Mouse (Mus musculus) limb, embryonic 12.5 days (tissue): ENCODE results near the gene Cpne8. TPM values are rescaled to one million over a fixed set of nuclear protein-coding genes. Genes with fewer than 3 reads are reported as not detected.
"Not testable (repeated sequence)": the region's sequence is repeated elsewhere in the genome, so short reads cannot be mapped to it uniquely, and the experiment has no call there.

Experiments
- ATAC-seq: fragments of 200-750 bp; cut with Nextera tagmentation; 2 replicates; pipeline ENCODE4 v1.8.0; 2017; ENCODE audit warnings: low read depth, moderate TSS enrichment; ENCODE audit not compliant: insufficient number of reproducible peaks, insufficient read depth, low FRiP score, low TSS enrichment
- H3K27ac ChIP-seq: fragments of 300-500 bp; sonication (generic); 2 replicates; pipeline ENCODE4 v1.5.1; 2016; ENCODE audit warnings: mild to moderate bottlenecking, moderate library complexity
- H3K27me3 ChIP-seq: fragments of 300-500 bp; sonication (generic); 2 replicates; pipeline ENCODE4 v1.6.1; 2016; ENCODE audit warnings: mild to moderate bottlenecking, moderate library complexity
- H3K36me3 ChIP-seq: fragments of 300-500 bp; sonication (generic); 2 replicates; pipeline ENCODE4 v1.6.1; 2016; ENCODE audit warnings: mild to moderate bottlenecking, moderate library complexity
- H3K4me1 ChIP-seq: fragments of 300-500 bp; sonication (generic); replicated peaks from 2 replicates; pipeline ENCODE4 v1.6.1; 2016
- H3K4me2 ChIP-seq: fragments of 300-500 bp; sonication (generic); 2 replicates; pipeline ENCODE4 v1.6.1; 2016; ENCODE audit warnings: mild to moderate bottlenecking, moderate library complexity
- H3K4me3 ChIP-seq: fragments of 300-500 bp; sonication (generic); replicated peaks from 2 replicates; pipeline ENCODE4 v1.5.1; 2016; ENCODE audit warnings: mild to moderate bottlenecking
- H3K9ac ChIP-seq: fragments of 300-500 bp; sonication (generic); replicated peaks from 2 replicates; pipeline ENCODE4 v1.6.1; 2016; ENCODE audit warnings: mild to moderate bottlenecking, moderate library complexity
- H3K9me3 ChIP-seq: fragments of 300-500 bp; sonication (generic); 2 replicates; pipeline ENCODE4 v1.6.1; 2016; ENCODE audit warnings: mild to moderate bottlenecking, moderate library complexity
- WGBS: fragments of 180-500 bp; shearing (Covaris S2); methylation state at CpG from one replicate; pipeline ENCODE4 v1.1.7; 2016; 5-methylcytosine and 5-hydroxymethylcytosine counted together
- polyA plus RNA-seq: library from polyadenylated mRNA; unstranded; fragments of >200 nt; fragmentation: Nextera tagmentation; extraction: Ambion mirVana; gene quantifications from 2 replicates; pipeline ENCODE4 v1.2.1, GENCODE M21; 2016

The Cpne8 gene
- polyA plus RNA-seq, 1 experiment from 2014 or later: 5.2 TPM

- ATAC-seq: no peak
- H3K9ac ChIP-seq: no peak overlapping the region
- WGBS: 81% methylated on average over 4 of the region's 4 CpGs
Measured at GRCm38 (mm10) chr15:90663631-90664030, 15.6 kb downstream of the Cpne8 start.

GRCm38 (mm10) chr15:90660723-90661122 lies 18.5 kb downstream of the Cpne8 start:
- Histone ChIP-seq H3K9me3 (no peaks in the 10 kb centered on the region), H3K4me3 (no peak overlapping the region), H3K4me1 (no peaks in the 10 kb centered on the region), H3K27me3 (no peaks in the 10 kb centered on the region), H3K27ac (no peak overlapping the region), H3K36me3 (no peaks in the 10 kb centered on the region), H3K4me2 (no peak overlapping the region), H3K9ac (no peak overlapping the region)
- WGBS: 92% methylated on average over 3 of the region's 3 CpGs
- no peak for ATAC-seq

More at GRCm38 (mm10) chr15:90663631-90664030, 15.6 kb downstream of the Cpne8 start:
- H3K27me3 ChIP-seq: no peaks in the 10 kb centered on the region
- no peak overlapping the region for H3K4me2 ChIP-seq
- no peaks in the 10 kb centered on the region for H3K4me1 ChIP-seq
- no peak overlapping the region for H3K4me3 ChIP-seq
- no peaks in the 10 kb centered on the region for H3K36me3 ChIP-seq
- no peaks in the 10 kb centered on the region for H3K9me3 ChIP-seq
- H3K27ac ChIP-seq: no peak overlapping the region

GRCm38 (mm10) chr15:90658053-90658452 lies 21.2 kb downstream of the Cpne8 start:
- Histone ChIP-seq H3K27me3 (no peaks in the 10 kb centered on the region), H3K4me3 (no peak overlapping the region), H3K9ac (no peak overlapping the region), H3K9me3 (no peaks in the 10 kb centered on the region), H3K27ac (no peak overlapping the region), H3K4me2 (no peak overlapping the region), H3K36me3 (no peaks in the 10 kb centered on the region), H3K4me1 (no peaks in the 10 kb centered on the region)
- 63% methylated on average over 2 of the region's 2 CpGs for WGBS
- no peak for ATAC-seq

- Histone ChIP-seq H3K4me2 (no peak overlapping the region), H3K27ac (no peak overlapping the region), H3K9ac (no peak overlapping the region), H3K4me3 (no peak overlapping the region), H3K9me3 (no peaks in the 10 kb centered on the region), H3K27me3 (no peaks in the 10 kb centered on the region), H3K4me1 (no peaks in the 10 kb centered on the region), H3K36me3 (no peaks in the 10 kb centered on the region)
- no peak for ATAC-seq
- 87% methylated on average over 8 of the region's 8 CpGs for WGBS
Measured at GRCm38 (mm10) chr15:90656521-90656920, 22.7 kb downstream of the Cpne8 start.

GRCm38 (mm10) chr15:90647011-90647577 lies 32.1 kb downstream of the Cpne8 start:
- no peak overlapping the region for H3K4me2 ChIP-seq
- no peak for ATAC-seq
- H3K9ac ChIP-seq: no peak overlapping the region
- no peaks in the 10 kb centered on the region for H3K36me3 ChIP-seq
- H3K27me3 ChIP-seq: no peaks in the 10 kb centered on the region
- peak overlapping the region; percentile 41; the same call in 1 of the 2 replicates for H3K27ac ChIP-seq
- WGBS: 79% methylated on average over 5 of the region's 5 CpGs
- no peak overlapping the region for H3K4me3 ChIP-seq
- peaks cover 10% of the 10 kb centered on the region; the same call in 1 of the 2 replicates for H3K4me1 ChIP-seq
- no peaks in the 10 kb centered on the region for H3K9me3 ChIP-seq

- Histone ChIP-seq H3K4me3 (no peak overlapping the region), H3K4me2 (no peak overlapping the region), H3K27ac (no peak overlapping the region), H3K36me3 (no peaks in the 10 kb centered on the region), H3K27me3 (no peaks in the 10 kb centered on the region), H3K4me1 (peaks cover 10% of the 10 kb centered on the region; the same call in 1 of the 2 replicates), H3K9ac (no peak overlapping the region), H3K9me3 (no peaks in the 10 kb centered on the region)
- WGBS: 78% methylated on average over 4 of the region's 4 CpGs
- ATAC-seq: no peak
Measured at GRCm38 (mm10) chr15:90646326-90646725, 32.9 kb downstream of the Cpne8 start.

GRCm38 (mm10) chr15:90645828-90646227 lies 33.4 kb downstream of the Cpne8 start:
- 84% methylated on average over 10 of the region's 10 CpGs for WGBS
- no peak for ATAC-seq
- no peak overlapping the region for H3K27ac ChIP-seq
- peaks cover 10% of the 10 kb centered on the region; the same call in 1 of the 2 replicates for H3K4me1 ChIP-seq
- no peaks in the 10 kb centered on the region for H3K36me3 ChIP-seq
- H3K9me3 ChIP-seq: no peaks in the 10 kb centered on the region
- H3K27me3 ChIP-seq: no peaks in the 10 kb centered on the region
- H3K4me2 ChIP-seq: no peak overlapping the region
- no peak overlapping the region for H3K4me3 ChIP-seq
- H3K9ac ChIP-seq: no peak overlapping the region

GRCm38 (mm10) chr15:90624201-90624600 lies 55.0 kb downstream of the Cpne8 start:
- WGBS: 72% methylated on average over 5 of the region's 5 CpGs

GRCm38 (mm10) chr15:90622005-90622404 lies 57.2 kb downstream of the Cpne8 start:
- H3K4me3 ChIP-seq: no peak overlapping the region
- 57% methylated on average over 3 of the region's 3 CpGs for WGBS
- H3K36me3 ChIP-seq: no peaks in the 10 kb centered on the region
- H3K27ac ChIP-seq: no peak overlapping the region
- no peaks in the 10 kb centered on the region for H3K27me3 ChIP-seq
- H3K9ac ChIP-seq: no peak overlapping the region
- no peaks in the 10 kb centered on the region for H3K9me3 ChIP-seq
- no peak for ATAC-seq
- no peak overlapping the region for H3K4me2 ChIP-seq
- H3K4me1 ChIP-seq: no peaks in the 10 kb centered on the region

More at GRCm38 (mm10) chr15:90624201-90624600, 55.0 kb downstream of the Cpne8 start:
- Histone ChIP-seq H3K27me3 (no peaks in the 10 kb centered on the region), H3K36me3 (no peaks in the 10 kb centered on the region), H3K4me3 (no peak overlapping the region), H3K9ac (no peak overlapping the region), H3K4me2 (no peak overlapping the region), H3K4me1 (no peaks in the 10 kb centered on the region), H3K9me3 (no peaks in the 10 kb centered on the region), H3K27ac (no peak overlapping the region)
- no peak for ATAC-seq

- Histone ChIP-seq H3K9ac (no peak overlapping the region), H3K4me1 (no peaks in the 10 kb centered on the region), H3K27ac (no peak overlapping the region), H3K4me2 (no peak overlapping the region), H3K9me3 (no peaks in the 10 kb centered on the region), H3K4me3 (no peak overlapping the region), H3K36me3 (no peaks in the 10 kb centered on the region), H3K27me3 (no peaks in the 10 kb centered on the region)
- 36% methylated on average over 4 of the region's 4 CpGs for WGBS
- ATAC-seq: no peak
Measured at GRCm38 (mm10) chr15:90619736-90620135, 59.5 kb downstream of the Cpne8 start.

- Histone ChIP-seq H3K27ac (no peak overlapping the region), H3K4me1 (no peaks in the 10 kb centered on the region), H3K4me2 (no peak overlapping the region), H3K9ac (no peak overlapping the region), H3K9me3 (no peaks in the 10 kb centered on the region), H3K4me3 (no peak overlapping the region), H3K27me3 (no peaks in the 10 kb centered on the region), H3K36me3 (no peaks in the 10 kb centered on the region)
- ATAC-seq: no peak
- WGBS: 76% methylated on average over 8 of the region's 8 CpGs
Measured at GRCm38 (mm10) chr15:90616116-90616798, 63.0 kb downstream of the Cpne8 start.

- H3K9ac ChIP-seq, ATAC-seq, H3K4me2 ChIP-seq, H3K27me3 ChIP-seq, H3K4me3 ChIP-seq, H3K4me1 ChIP-seq, H3K27ac ChIP-seq, H3K36me3 ChIP-seq, H3K9me3 ChIP-seq: not testable (repeated sequence)
- 77% methylated on average over 4 of the region's 4 CpGs for WGBS
Measured at GRCm38 (mm10) chr15:90610767-90611166, 68.5 kb downstream of the Cpne8 start.
